Mouse (Mus musculus): ENCODE measurements at regions not wholly inside any gene's neighbourhood (a gene's known extent, or its start where the extent isn't known, plus 50 kb on each side); places are given as distances from the start of the nearest gene placed in this dataset.
"Not testable (repeated sequence)": the region's sequence is repeated elsewhere in the genome, so short reads cannot be mapped to it uniquely, and the experiment has no call there.

DNA sequence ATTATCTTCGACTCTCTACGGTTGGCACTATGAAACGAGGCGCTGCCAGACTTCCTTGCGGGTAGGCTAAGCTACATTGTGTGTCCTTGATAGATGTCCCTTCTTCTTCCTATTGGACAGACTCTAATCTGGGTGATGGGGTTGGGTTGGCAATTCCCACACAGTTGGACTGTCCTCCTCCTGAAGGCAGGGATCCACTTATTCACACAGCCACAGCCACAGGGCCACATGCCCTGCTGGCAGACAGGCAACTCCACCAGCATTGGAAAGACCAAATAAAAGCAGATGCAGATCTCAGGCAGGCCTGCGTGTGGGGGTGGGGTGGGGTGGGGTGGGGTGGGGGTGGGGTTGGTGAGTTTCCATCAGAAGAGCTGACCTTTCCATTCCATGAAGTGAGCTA is 276.4 kb downstream of the Etnk1 start:
- Histone ChIP-seq H3K4me1 (ENCODE audit: control insufficient read depth, insufficient read depth, low read length) (no peaks in the 10 kb centered on the region), H3K4me3 (ENCODE audit: insufficient read depth, low read length) (no peak overlapping the region; the same call in 1 of the 2 replicates), H3K27ac (ENCODE audit: insufficient read depth, low read length) (no peak overlapping the region)
- TF ChIP-seq POLR2A (IDR thresholded peaks at IDR 0.05; ENCODE audit: extremely low read depth, insufficient read depth, low read length), result no peak
- no peak for TF ChIP-seq CTCF (IDR thresholded peaks at IDR 0.05; ENCODE audit: extremely low read depth, insufficient read depth, low read length)

DNA sequence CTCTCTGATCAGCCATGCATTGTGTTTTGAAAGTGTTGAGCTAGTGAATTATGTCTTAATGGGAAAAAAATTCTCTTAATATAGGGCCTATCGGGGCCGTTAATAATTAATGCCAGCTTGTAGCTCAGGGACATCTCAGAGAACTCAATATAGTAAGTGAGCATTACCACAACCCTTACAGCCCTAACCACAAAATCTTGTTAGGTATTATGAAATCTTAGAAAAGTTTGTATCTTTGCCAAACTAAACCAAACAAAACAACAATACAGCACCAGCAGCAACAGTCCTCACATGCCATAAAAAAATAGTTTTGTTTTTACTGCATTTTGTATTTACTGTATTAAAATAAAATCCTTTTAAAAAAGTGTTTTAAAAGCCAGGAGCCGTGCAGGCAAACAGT is 277.8 kb downstream of the Etnk1 start:
- Histone ChIP-seq H3K4me1 (ENCODE audit: control insufficient read depth, insufficient read depth, low read length) (no peaks in the 10 kb centered on the region), H3K4me3 (ENCODE audit: insufficient read depth, low read length) (no peak overlapping the region), H3K27ac (ENCODE audit: insufficient read depth, low read length) (no peak overlapping the region)
- TF ChIP-seq POLR2A (IDR thresholded peaks at IDR 0.05; ENCODE audit: extremely low read depth, insufficient read depth, low read length) (no peak), CTCF (IDR thresholded peaks at IDR 0.05; ENCODE audit: extremely low read depth, insufficient read depth, low read length) (no peak)

DNA sequence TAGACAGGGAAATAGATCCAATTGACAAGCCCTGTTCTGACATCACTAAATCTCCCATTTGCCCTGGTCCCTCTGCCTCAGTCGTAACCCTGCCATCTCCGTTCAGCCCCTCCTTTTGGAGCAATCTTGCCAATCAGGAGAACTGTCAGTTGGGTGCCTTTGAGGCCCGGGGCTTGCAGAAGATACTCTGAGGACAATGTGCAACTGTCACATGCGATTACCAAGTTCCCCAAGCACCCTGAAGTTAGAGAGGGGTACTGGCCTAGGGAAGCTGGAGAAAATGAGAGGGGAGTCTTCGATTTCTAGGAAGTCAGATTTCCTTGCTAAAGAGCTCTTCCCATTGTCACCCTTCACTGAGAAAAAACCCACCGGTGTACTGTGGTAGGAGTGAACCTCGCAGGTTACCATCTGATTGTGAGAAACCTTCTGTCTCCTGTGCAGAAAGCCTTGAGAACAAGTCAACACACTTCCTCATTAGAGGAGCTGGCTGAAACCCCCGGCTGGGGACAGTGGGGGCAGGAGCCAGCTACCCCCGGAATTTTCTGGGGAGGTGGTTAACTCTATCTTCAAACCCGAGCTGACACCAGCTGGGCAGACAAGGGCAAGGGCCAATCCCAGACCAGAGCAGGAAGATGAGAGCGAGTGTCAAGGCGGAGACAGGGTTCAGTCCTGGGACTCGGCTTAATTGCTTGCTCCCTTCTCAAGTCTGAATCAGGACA is 279.0 kb downstream of the Etnk1 start:
- TF ChIP-seq CTCF (IDR thresholded peaks at IDR 0.05; ENCODE audit: extremely low read depth, insufficient read depth, low read length) (no peak), POLR2A (IDR thresholded peaks at IDR 0.05; ENCODE audit: extremely low read depth, insufficient read depth, low read length) (no peak)
- no peaks in the 10 kb centered on the region for H3K4me1 ChIP-seq (ENCODE audit: control insufficient read depth, insufficient read depth, low read length)
- H3K4me3 ChIP-seq (ENCODE audit: insufficient read depth, low read length), result no peak overlapping the region
- no peak overlapping the region for H3K27ac ChIP-seq (ENCODE audit: insufficient read depth, low read length)

DNA sequence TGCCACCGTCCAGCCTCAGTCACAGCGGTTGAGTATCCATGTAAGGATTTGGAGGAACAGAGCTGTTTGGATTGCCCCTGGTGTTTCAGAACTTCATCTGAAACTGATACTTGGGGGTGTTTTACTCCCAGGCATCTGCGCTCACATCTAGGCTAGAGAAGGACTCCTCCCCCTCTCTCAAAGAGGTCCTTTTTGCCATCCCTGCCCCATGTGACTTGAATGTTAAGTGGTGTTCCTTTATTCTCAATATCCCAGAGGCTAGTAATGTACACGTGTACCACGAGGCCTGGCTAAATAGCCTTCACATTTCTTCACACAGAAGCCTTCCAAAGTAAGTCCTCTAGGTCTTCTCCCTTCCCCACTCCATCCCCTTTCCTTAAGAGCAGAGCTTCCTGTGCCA is 280.0 kb downstream of the Etnk1 start:
- no peak overlapping the region for H3K27ac ChIP-seq (ENCODE audit: insufficient read depth, low read length)
- TF ChIP-seq CTCF (IDR thresholded peaks at IDR 0.05; ENCODE audit: extremely low read depth, insufficient read depth, low read length) (no peak), POLR2A (IDR thresholded peaks at IDR 0.05; ENCODE audit: extremely low read depth, insufficient read depth, low read length) (no peak)
- no peaks in the 10 kb centered on the region for H3K4me1 ChIP-seq (ENCODE audit: control insufficient read depth, insufficient read depth, low read length)
- no peak overlapping the region for H3K4me3 ChIP-seq (ENCODE audit: insufficient read depth, low read length)

DNA sequence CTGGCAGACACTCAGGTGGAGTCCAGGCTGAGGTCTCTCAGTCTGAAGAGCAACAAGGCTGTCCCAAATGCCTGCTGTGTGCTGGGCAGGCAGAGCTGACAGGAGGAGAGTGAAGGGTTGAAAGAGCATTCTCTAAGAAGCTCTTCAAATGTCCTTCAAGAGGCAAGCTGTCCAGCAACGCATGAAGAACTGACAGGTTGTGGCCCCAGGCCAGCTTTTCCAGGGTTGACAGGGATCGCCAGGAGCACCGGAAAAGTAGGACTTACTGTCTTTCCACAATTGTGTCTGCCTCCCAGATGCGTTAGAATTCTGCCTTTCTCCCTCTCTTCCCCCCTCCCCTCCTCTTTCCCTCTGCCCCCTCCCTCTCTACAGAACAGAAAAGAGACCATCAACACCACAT is 282.1 kb downstream of the Etnk1 start:
- no peak for TF ChIP-seq POLR2A (IDR thresholded peaks at IDR 0.05; ENCODE audit: extremely low read depth, insufficient read depth, low read length)
- TF ChIP-seq CTCF (IDR thresholded peaks at IDR 0.05; ENCODE audit: extremely low read depth, insufficient read depth, low read length), result no peak
- Histone ChIP-seq H3K4me3 (ENCODE audit: insufficient read depth, low read length) (no peak overlapping the region), H3K27ac (ENCODE audit: insufficient read depth, low read length) (no peak overlapping the region), H3K4me1 (ENCODE audit: control insufficient read depth, insufficient read depth, low read length) (no peaks in the 10 kb centered on the region)

DNA sequence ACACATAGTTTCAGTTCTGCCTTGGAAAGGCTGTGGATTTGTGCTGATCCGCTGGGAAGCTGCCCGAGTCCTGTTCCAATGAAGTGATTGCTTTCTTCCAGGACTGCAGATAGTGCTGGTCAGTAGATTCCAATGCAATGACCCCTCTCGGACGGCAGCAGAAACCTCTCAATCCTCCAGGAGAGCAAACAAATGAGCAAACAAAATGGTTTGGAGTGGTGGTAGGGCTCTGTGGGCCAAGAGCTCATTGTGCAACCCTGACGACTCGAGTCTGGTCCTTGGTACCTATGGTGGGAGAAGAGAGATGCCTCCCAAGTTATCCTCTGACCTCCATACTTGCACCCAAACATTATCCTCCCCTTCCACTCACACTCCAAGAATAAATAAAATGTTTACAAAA is 284.8 kb downstream of the Etnk1 start:
- Histone ChIP-seq H3K4me3 (ENCODE audit: insufficient read depth, low read length) (no peak overlapping the region), H3K27ac (ENCODE audit: insufficient read depth, low read length) (no peak overlapping the region), H3K4me1 (ENCODE audit: control insufficient read depth, insufficient read depth, low read length) (no peaks in the 10 kb centered on the region)
- TF ChIP-seq POLR2A (IDR thresholded peaks at IDR 0.05; ENCODE audit: extremely low read depth, insufficient read depth, low read length), result no peak

DNA sequence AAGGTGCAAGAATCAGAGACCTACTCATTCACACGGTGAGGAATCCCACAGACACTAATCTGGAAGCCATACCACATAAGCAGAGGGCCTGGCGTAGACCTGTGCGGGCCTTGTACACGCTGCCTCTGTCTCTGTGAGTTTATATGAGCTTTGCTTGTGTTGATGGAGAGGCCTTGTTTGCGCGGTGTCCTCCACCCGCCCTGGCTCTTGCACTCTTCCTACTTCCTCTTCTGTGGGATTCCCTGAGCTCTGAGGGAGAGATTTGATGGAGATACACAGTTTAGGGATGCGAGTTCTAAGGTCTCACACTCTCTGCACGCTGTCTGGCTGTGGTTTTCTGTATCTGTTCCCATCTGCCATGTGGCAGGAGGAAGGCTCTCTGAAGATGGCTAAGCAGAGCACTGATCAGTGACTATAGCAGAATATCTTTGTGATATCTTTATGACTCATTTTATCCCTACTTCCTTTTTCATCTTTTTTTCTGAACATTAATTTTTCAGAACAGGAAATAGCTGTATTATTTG is 287.7 kb downstream of the Etnk1 start:
- no peak overlapping the region for H3K4me3 ChIP-seq (ENCODE audit: insufficient read depth, low read length)
- TF ChIP-seq POLR2A (IDR thresholded peaks at IDR 0.05; ENCODE audit: extremely low read depth, insufficient read depth, low read length) (no peak), CTCF (IDR thresholded peaks at IDR 0.05; ENCODE audit: extremely low read depth, insufficient read depth, low read length) (no peak)
- H3K27ac ChIP-seq (ENCODE audit: insufficient read depth, low read length), result no peak overlapping the region
- no peaks in the 10 kb centered on the region for H3K4me1 ChIP-seq (ENCODE audit: control insufficient read depth, insufficient read depth, low read length)

DNA sequence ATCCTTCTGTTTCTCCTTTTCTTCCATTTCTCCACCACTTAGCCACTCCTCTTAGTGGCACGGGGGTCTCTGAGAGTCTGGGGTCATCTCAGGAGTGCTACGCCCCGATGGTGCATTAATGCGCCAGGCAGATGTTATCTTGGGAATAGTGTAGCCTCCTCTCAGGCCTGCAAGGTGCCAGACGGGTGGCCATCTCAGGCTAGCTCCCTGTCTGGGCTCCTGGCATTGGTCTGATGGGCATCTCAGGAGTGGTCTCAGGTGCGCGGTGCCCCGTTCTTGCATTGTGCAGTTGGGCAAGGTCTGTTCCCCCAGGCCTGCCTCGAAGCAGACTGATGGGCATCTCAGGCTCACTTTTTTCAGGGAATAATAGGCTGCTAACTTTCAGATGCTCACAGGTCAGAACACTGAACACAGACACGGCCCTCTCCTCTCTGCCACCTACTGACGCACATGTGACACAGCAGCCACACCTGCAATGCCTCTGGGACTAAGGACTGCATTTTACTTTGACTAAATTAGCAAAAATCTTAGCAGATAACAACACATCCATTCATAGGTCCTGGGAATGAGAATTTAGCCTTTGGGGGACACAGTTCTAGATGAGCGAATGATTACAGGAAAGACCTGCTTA is 298.0 kb downstream of the Etnk1 start:
- H3K4me3 ChIP-seq (ENCODE audit: insufficient read depth, low read length), result no peak overlapping the region
- no peak overlapping the region for H3K27ac ChIP-seq (ENCODE audit: insufficient read depth, low read length)
- TF ChIP-seq CTCF (IDR thresholded peaks at IDR 0.05; ENCODE audit: extremely low read depth, insufficient read depth, low read length), result peak; percentile 40; the same call in 1 of the 2 replicates
- TF ChIP-seq POLR2A (IDR thresholded peaks at IDR 0.05; ENCODE audit: extremely low read depth, insufficient read depth, low read length), result no peak
- no peaks in the 10 kb centered on the region for H3K4me1 ChIP-seq (ENCODE audit: control insufficient read depth, insufficient read depth, low read length)

DNA sequence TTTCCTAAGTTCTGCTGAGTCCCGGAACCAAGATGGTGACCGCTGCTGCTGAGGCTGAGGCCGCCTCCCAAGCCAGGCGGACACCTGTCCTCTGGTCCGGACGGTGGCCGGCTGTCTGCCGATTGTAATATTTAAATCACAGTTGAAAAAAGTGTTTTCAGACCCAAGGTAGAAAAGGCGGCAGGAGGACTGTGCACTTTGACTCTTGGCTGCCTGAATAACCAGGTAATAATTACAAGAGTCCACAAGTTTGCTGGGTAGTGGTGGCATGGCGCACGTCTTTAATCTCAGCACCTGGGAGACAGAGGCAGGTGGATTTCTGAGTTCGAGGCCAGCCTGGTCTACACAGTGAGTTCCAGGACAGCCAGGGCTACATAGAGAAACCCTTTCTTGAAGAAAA is 305.7 kb downstream of the Etnk1 start:
- H3K4me1 ChIP-seq (ENCODE audit: control insufficient read depth, insufficient read depth, low read length); H3K4me3 ChIP-seq (ENCODE audit: insufficient read depth, low read length); H3K27ac ChIP-seq (ENCODE audit: insufficient read depth, low read length): not testable (repeated sequence)

DNA sequence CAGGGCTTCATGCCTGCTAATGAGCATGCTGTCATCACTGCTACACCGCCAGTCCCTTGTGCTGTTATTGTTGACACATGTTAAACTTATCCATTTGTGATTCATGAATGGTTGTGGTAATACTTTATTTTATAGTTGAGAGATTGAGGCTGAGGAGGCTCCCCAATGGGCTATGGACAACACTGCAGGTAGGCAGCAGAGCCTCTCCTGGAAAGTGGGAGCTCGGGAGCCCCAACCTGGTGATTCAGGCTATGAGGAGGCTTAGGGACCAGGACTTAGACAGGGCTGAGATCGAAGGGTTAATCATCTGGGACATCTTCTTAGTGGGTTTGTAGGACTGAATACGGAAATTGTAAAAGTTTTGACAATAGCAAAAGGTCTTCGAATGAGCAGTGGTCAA is 307.4 kb downstream of the Etnk1 start:
- no peak overlapping the region for H3K27ac ChIP-seq (ENCODE audit: insufficient read depth, low read length)
- no peak overlapping the region for H3K4me3 ChIP-seq (ENCODE audit: insufficient read depth, low read length)
- TF ChIP-seq POLR2A (IDR thresholded peaks at IDR 0.05; ENCODE audit: extremely low read depth, insufficient read depth, low read length) (no peak), CTCF (IDR thresholded peaks at IDR 0.05; ENCODE audit: extremely low read depth, insufficient read depth, low read length) (no peak)
- H3K4me1 ChIP-seq (ENCODE audit: control insufficient read depth, insufficient read depth, low read length), result no peaks in the 10 kb centered on the region; the same call in 1 of the 2 replicates

Data from cortical plate, adult 2 months (tissue).